Mouse (Mus musculus) midbrain, embryonic 14.5 days (tissue): ENCODE results near the gene Dock2. TPM values are rescaled to one million over a fixed set of nuclear protein-coding genes. Genes with fewer than 3 reads are reported as not detected.

ENCODE experiments used
- ATAC-seq: fragments of 200-750 bp; cut with Nextera tagmentation; 2 replicates; pipeline ENCODE4 v1.8.0; 2017; ENCODE audit warnings: moderate number of reproducible peaks, moderate library complexity; ENCODE audit not compliant: low FRiP score, low TSS enrichment
- DNase-seq: peaks from one replicate; pipeline ENCODE4 v3.0.0-alpha.2; 2015
- H3K27ac ChIP-seq: fragments of 300-500 bp; sonication (generic); replicated peaks from 2 replicates; pipeline ENCODE4 v1.5.1; 2014; ENCODE audit warnings: mild to moderate bottlenecking, low read depth, low read length, moderate library complexity
- H3K27me3 ChIP-seq: fragments of 300-500 bp; sonication (generic); 2 replicates; pipeline ENCODE4 v1.6.1; 2014; ENCODE audit warnings: low read length, control low read depth, mixed read lengths; ENCODE audit not compliant: control insufficient read depth, insufficient read depth
- H3K36me3 ChIP-seq: fragments of 300-500 bp; sonication (generic); 2 replicates; pipeline ENCODE4 v1.6.1; 2014; ENCODE audit warnings: low read length, control low read depth; ENCODE audit not compliant: control insufficient read depth, insufficient read depth
- H3K4me1 ChIP-seq: fragments of 300-500 bp; sonication (generic); 2 replicates; pipeline ENCODE4 v1.6.1; 2014; ENCODE audit warnings: mild to moderate bottlenecking, antibody characterized with exemption, low read length, control low read depth; ENCODE audit not compliant: control insufficient read depth, insufficient read depth
- H3K4me2 ChIP-seq: fragments of 300-500 bp; sonication (generic); 2 replicates; pipeline ENCODE4 v1.6.1; 2014; ENCODE audit warnings: mild to moderate bottlenecking, low read length, moderate library complexity
- H3K4me3 ChIP-seq: fragments of 300-500 bp; sonication (generic); replicated peaks from 2 replicates; pipeline ENCODE4 v1.5.1; 2014; ENCODE audit warnings: low read depth, low read length
- H3K9ac ChIP-seq: fragments of 300-500 bp; sonication (generic); replicated peaks from 2 replicates; pipeline ENCODE4 v1.6.1; 2014; ENCODE audit warnings: mild to moderate bottlenecking, low read length, moderate library complexity
- H3K9me3 ChIP-seq: fragments of 300-500 bp; sonication (generic); 2 replicates; pipeline ENCODE4 v1.6.1; 2016; ENCODE audit warnings: low read length, control low read depth, mixed read lengths; ENCODE audit not compliant: control insufficient read depth
- WGBS: fragments of 180-500 bp; shearing (Covaris S2); extraction: QIAGEN DNeasy Blood & Tissue Kit; methylation state at CpG from one replicate; pipeline ENCODE4 v1.1.7; 2014; 5-methylcytosine and 5-hydroxymethylcytosine counted together
- polyA plus RNA-seq: library from polyadenylated mRNA; unstranded; fragments of >200 nt; fragmentation: Nextera tagmentation; extraction: Ambion mirVana; gene quantifications from 2 replicates; pipeline ENCODE4 v1.2.1, GENCODE M21; 2014

The Dock2 gene
- polyA plus RNA-seq, 1 experiment from 2014 or later: 0.51 TPM

- 80% methylated on average over 2 of the region's 2 CpGs for WGBS
- no peak overlapping the region for H3K27ac ChIP-seq
- ATAC-seq: no peak
Observed at GRCm38 (mm10) chr11:34774636-34775035, 9.1 kb downstream of the Dock2 start.

GRCm38 (mm10) chr11:34773304-34773895 lies 10.3 kb downstream of the Dock2 start:
- Histone ChIP-seq H3K9me3 (no peaks in the 10 kb centered on the region), H3K4me1 (no peaks in the 10 kb centered on the region), H3K36me3 (no peaks in the 10 kb centered on the region), H3K27ac (no peak overlapping the region), H3K27me3 (no peaks in the 10 kb centered on the region), H3K9ac (no peak overlapping the region), H3K4me3 (no peak overlapping the region), H3K4me2 (no peak overlapping the region)
- DNase-seq: no peak
- WGBS: 93% methylated on average over 9 of the region's 9 CpGs
- no peak for ATAC-seq

More at GRCm38 (mm10) chr11:34774636-34775035, 9.1 kb downstream of the Dock2 start:
- Histone ChIP-seq H3K27me3 (no peaks in the 10 kb centered on the region), H3K9ac (no peak overlapping the region), H3K36me3 (no peaks in the 10 kb centered on the region), H3K4me1 (no peaks in the 10 kb centered on the region), H3K9me3 (no peaks in the 10 kb centered on the region), H3K4me2 (no peak overlapping the region), H3K4me3 (no peak overlapping the region)
- DNase-seq: peak; percentile 3

- ATAC-seq (no peak), DNase-seq (peak; percentile 26)
- Histone ChIP-seq H3K4me1 (no peaks in the 10 kb centered on the region), H3K36me3 (no peaks in the 10 kb centered on the region), H3K27me3 (no peaks in the 10 kb centered on the region), H3K9me3 (no peaks in the 10 kb centered on the region), H3K4me2 (no peak overlapping the region), H3K27ac (no peak overlapping the region), H3K4me3 (no peak overlapping the region), H3K9ac (no peak overlapping the region)
- WGBS: 67% methylated on average over 12 of the region's 12 CpGs
Observed at GRCm38 (mm10) chr11:34771221-34771986, 12.3 kb downstream of the Dock2 start.

- Histone ChIP-seq H3K9me3 (no peaks in the 10 kb centered on the region), H3K27ac (no peak overlapping the region), H3K27me3 (no peaks in the 10 kb centered on the region), H3K4me3 (no peak overlapping the region), H3K9ac (no peak overlapping the region), H3K4me2 (no peak overlapping the region), H3K4me1 (no peaks in the 10 kb centered on the region), H3K36me3 (no peaks in the 10 kb centered on the region)
- no peak for ATAC-seq
- DNase-seq: no peak
- 73% methylated on average over 4 of the region's 4 CpGs for WGBS
Observed at GRCm38 (mm10) chr11:34770666-34771065, 13.0 kb downstream of the Dock2 start.

GRCm38 (mm10) chr11:34769946-34770345 lies 13.7 kb downstream of the Dock2 start:
- DNase-seq: no peak
- Histone ChIP-seq H3K9me3 (no peaks in the 10 kb centered on the region), H3K4me2 (no peak overlapping the region), H3K4me3 (no peak overlapping the region), H3K36me3 (no peaks in the 10 kb centered on the region), H3K9ac (no peak overlapping the region), H3K4me1 (no peaks in the 10 kb centered on the region), H3K27ac (no peak overlapping the region), H3K27me3 (no peaks in the 10 kb centered on the region)
- no peak for ATAC-seq
- WGBS: 92% methylated on average over 8 of the region's 8 CpGs

- DNase-seq (no peak), ATAC-seq (no peak)
- H3K9me3 ChIP-seq: no peaks in the 10 kb centered on the region
- no peaks in the 10 kb centered on the region for H3K4me1 ChIP-seq
- H3K4me2 ChIP-seq: no peak overlapping the region
- H3K9ac ChIP-seq: no peak overlapping the region
- no peak overlapping the region for H3K27ac ChIP-seq
- WGBS: 98% methylated on average over 2 of the region's 2 CpGs
- H3K4me3 ChIP-seq: no peak overlapping the region
- no peaks in the 10 kb centered on the region for H3K36me3 ChIP-seq
- H3K27me3 ChIP-seq: no peaks in the 10 kb centered on the region
Observed at GRCm38 (mm10) chr11:34769396-34769795, 14.3 kb downstream of the Dock2 start.

GRCm38 (mm10) chr11:34763739-34764361 lies 19.8 kb downstream of the Dock2 start:
- H3K27me3 ChIP-seq: no peaks in the 10 kb centered on the region
- H3K9ac ChIP-seq: no peak overlapping the region
- 86% methylated on average over 5 of the region's 5 CpGs for WGBS
- no peaks in the 10 kb centered on the region for H3K9me3 ChIP-seq
- no peak overlapping the region for H3K27ac ChIP-seq
- DNase-seq: no peak
- no peak for ATAC-seq
- no peak overlapping the region for H3K4me3 ChIP-seq
- no peaks in the 10 kb centered on the region for H3K4me1 ChIP-seq
- no peaks in the 10 kb centered on the region for H3K36me3 ChIP-seq
- H3K4me2 ChIP-seq: no peak overlapping the region

GRCm38 (mm10) chr11:34762570-34763127 lies 21.0 kb downstream of the Dock2 start:
- ATAC-seq (no peak), DNase-seq (no peak)
- Histone ChIP-seq H3K4me2 (no peak overlapping the region), H3K4me3 (no peak overlapping the region), H3K36me3 (no peaks in the 10 kb centered on the region), H3K9me3 (no peaks in the 10 kb centered on the region), H3K4me1 (no peaks in the 10 kb centered on the region), H3K27me3 (no peaks in the 10 kb centered on the region), H3K9ac (no peak overlapping the region), H3K27ac (no peak overlapping the region)
- 91% methylated on average over 5 of the region's 5 CpGs for WGBS
